Mouse (Mus musculus): ENCODE data around the gene Nelfa.
"Not testable (repeated sequence)": the region's sequence is repeated elsewhere in the genome, so short reads cannot be mapped to it uniquely, and the experiment has no call there.

DNA sequence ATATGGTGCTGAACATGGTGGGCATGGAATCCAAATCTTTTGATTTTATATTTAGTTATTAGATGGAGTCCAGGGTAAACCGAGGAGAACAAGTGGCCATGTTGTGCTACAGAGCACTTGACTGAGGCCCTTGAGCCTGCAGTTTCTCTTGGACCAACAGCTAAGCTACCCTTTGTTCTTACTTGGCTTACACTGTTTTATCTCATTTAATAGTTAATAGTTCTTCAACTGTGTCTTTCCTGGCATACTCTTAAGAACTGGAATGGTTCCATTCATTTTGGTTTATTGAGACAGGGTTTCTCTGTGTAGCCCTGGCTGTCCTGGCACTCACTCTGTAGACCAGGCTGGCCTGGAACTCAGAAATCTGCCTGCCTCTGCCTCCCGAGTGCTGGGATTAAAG, 19.6 kb downstream of the Nelfa start:
- not testable (repeated sequence) for TF ChIP-seq POLR2A (IDR thresholded peaks at IDR 0.05; ENCODE audit: low read depth, low read length); CTCF (conservative IDR thresholded peaks at IDR 0.05; ENCODE audit: insufficient read depth, insufficient read length, low read depth, low read length)
